Mouse (Mus musculus) thymus, postnatal 10 days (tissue): Measurements from ENCODE around the gene Tdrkh.

Experiments
- DNase-seq, 2 experiments: peaks; one replicate each; pipeline ENCODE4 v3.0.0; 2021; ENCODE audit warnings: low spot score in 2 of 2

Gene Tdrkh

DNA sequence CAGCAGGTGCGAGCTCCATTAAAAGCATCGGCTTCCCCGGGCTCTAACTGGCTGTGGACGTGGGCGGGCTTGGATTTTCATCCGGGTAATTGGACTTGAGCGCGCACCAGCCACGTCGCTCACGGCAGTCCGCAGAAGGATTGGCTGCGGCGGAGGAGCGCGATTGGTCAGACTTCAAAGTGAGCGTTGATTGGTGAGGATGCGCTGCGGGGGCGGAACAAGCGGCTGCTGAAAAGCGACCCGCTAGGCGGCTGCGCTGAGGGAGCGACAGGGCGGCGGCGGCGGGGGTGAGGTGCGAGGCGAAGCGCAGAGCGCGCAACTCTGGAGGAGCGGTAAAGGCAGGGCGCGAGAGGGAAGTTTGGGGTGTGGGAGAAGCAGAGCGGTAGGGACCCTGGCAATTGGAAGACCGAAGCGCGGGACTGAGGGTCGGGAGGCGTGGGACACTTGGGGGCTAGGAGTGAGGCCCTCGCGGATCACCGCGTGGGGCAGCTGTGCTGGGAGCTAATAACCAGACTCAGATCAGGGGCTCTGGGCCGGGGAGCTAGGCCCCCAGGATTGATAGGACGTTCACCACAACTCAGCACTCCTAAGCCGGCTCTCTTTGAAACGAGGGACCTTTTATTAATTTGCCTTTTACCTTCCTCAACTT is at the start of gene Tdrkh:
TSS of gene Tdrkh (plus strand) at position 243 of the 649 bp plus-strand sequence.
- DNase-seq: peak; percentile 95 to 98

DNA sequence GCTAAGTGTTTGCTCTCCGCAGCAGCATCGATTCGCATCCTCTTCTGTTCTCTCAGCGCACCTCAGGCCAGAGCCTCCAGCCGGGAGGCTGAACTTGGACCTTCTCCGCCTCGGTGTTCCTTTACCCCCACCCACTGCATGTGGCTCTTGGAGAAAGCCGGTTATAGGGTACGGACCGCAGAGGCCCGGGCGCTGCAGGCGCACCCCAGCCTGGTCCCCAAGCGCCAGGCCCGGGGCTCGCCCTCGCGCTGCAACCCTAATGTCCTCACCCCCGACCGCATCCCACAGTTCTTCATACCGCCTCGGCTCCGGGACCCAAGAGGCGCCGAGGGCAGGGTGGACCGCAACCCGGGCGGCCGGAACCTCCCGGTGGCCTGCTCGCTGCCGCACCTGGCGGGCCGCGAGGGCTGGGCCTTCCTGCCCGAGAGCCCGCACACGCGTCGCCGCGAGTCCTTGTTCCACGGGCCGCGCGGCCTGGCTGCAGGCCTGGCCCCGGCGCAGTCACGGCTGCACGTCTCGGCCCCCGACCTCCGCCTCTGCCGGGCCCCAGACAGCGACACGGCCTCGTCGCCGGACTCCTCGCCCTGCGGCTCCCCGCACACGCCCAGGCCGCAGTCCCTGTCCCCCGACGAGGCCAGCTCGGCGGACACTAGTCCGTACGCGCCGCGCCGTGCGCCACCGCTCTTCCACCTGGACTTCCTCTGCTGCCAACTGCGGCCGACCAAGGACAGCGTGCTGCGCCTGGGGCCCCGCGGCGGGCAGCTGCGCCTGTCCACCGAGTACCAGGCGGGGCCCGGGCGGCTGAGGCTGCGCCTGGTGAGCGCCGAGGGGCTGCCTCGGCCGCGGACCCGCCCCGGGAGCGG is 49.6 kb upstream of the Tdrkh start:
- no peak for DNase-seq

DNA sequence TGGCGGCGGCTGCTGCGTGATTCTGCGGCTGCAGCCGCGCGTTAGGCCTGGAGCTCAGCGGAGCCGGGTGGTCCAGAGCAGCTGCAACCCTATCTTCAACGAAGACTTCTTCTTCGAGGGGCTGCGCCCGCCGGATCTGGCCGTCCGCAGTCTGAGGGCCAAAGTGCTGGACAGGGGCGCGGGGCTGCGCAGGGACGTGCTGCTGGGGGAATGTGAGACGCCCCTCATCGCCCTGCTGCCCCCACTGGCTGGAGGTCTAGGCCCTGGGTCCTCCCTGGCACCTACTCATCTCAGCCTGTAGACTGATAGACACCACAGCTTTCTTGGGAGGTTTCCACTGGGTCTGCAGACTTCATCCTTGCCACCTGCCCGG is 48.9 kb upstream of the Tdrkh start:
- DNase-seq: no peak

DNA sequence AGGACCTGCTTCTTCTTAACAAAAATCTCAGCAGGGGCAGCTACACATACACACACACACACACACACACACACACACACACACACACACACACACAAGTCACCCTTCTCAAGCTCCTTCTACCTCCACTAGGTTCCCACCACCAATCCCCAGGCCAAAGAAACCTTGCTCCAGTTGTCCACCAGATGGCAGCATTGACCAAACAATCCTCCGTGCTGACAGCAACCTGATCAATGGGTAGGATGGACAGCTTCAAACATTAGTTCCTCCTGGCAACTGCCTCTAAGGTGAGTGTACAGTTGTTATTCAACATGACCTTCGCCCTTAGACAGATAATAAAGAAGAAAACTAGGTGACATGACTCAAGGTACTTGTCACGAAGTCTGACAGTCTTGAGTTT is 46.3 kb upstream of the Tdrkh start:
- peak; percentile 69 to 82 for DNase-seq

DNA sequence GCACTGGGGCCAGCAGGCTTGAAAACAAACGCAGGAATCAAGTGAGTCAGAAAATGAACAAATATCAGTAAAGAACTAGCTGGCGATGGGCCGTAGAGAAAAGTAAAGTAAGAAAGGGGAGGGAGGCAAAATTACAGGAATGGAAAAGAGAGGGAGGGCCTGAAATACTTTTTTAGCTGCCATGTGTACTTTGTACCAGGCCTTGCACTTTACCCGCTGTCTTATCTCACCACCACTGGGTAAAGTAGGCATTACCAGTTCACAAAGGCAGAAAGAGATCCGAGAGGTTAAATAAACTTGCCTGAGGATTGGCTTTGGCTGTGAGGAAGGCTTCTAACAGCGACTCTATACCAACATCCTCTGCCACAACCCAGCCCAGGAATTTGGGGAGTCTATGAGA is 45.6 kb upstream of the Tdrkh start:
- no peak for DNase-seq

DNA sequence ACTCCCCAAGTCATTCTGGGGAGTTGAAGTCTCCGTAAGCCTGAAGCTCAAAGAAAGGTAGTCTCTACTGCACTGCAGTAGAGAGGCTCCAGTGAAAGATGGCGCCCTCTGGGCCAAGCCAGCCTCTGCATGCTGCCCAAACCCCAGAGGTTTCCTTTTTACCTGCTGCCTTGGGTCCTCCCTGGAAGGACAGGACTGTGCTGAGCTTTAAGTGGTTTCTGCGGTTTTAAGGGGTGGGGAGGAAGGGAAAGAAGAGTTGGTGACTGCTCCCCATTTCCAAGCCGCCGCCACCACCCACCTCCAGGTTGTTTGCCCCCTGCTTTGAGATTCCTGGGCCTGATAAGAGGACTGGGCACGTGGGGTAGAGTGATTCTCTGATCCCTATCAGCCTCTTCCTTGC is 44.4 kb upstream of the Tdrkh start:
- peak in 1 of 2 experiments; percentile 31 for DNase-seq

DNA sequence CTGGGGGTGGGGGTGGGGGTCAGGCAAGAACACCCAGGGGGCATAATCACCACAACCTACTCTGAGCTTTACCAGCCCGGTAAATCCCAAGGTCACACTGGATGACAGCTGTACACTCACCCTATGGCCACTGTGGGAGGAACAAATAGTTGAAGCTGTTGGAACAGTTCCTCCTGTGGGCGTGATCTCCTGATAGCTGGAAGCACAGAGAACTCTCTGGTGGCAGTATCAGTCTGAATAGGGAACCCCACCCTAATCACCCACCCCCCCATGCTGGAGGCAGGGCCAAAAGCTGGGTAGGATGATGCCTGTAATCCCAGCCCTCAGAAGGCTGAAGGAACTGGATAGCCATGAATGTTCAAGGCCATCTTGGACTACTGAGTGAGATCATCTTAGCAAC is 43.4 kb upstream of the Tdrkh start:
- DNase-seq: no peak

DNA sequence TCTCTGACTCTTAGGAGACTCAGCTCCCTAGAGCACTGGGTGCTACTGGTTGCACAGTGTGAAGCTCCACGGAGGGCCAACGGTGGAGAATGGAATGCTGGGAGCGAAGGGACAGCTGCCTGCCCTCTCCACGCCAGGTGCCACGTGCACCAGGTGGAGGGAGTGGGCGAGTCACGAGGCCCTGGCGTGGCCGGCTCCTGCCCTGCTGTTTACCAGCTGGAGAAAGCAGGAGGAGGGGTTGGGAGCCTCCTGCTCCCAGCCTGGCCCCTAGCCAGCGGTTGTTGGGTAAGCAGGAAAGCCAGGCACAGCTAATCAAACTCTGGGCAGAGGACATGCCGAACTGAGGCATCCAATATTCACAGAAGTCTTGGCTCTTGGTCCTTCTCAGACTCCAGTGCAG is 41.4 kb upstream of the Tdrkh start:
- DNase-seq: no peak

DNA sequence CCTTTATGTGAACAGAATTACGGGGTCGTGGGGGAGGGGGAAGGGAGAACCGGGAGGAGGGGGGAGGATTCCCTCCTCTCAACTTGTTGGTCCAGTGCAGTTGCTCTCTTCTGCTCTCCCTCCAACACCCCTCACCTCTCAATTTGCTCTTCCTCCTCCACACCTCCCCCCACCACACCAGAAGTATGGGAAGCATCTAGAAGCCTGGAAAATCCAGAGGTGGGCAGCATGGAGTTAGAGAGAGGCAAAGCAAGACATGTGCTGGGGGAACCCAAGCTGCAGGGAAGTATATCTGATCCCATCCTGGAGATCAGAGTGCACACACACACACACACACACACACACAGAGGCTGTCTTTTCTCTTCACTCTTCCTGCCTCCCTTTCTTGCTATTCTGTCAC is 41.0 kb upstream of the Tdrkh start:
- DNase-seq: no peak

DNA sequence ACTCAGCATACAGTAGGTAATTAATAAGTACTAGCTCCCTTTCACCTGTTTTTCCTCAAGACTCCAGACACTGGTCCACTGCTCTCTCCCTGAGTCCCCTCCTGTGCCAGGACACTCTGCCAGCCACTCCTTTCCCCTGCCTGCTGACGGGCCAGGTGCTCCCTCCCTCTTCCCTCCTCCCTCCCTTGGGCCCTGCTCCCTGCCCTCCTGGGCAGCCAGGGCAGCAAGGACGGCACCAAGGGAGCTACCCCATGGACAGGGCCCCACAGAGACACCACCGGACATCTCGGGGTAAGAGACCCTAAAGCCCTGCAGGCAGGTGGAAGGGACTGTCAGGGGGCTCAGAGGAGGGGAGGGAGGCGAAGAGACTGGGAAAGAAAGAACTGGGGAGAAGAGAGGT is 40.4 kb upstream of the Tdrkh start, which contains the start of gene Rorc:
TSS of gene Rorc (plus strand) at position 154 of the 400 bp plus-strand sequence.
- DNase-seq: no peak

DNA sequence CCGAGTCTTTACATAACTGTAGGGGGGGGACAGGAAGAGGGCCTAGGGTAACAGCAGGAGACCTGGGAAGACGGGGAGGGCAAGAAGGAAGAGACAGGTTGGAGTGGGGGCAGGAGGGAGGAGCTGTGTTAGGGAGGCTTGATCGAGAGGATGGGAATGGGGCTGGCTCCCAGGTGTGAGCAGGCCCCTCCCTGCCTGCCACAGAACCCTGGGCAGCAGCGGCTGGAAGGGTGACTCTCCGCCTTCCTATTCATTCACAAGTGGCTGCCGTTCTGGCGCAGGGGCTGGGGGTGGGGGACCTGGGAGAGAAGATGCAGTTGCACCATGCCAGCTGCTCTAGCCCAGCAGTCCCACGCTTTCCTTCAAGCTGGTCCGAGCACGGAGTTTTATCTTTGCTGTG is 40.0 kb upstream of the Tdrkh start:
- DNase-seq: no peak

DNA sequence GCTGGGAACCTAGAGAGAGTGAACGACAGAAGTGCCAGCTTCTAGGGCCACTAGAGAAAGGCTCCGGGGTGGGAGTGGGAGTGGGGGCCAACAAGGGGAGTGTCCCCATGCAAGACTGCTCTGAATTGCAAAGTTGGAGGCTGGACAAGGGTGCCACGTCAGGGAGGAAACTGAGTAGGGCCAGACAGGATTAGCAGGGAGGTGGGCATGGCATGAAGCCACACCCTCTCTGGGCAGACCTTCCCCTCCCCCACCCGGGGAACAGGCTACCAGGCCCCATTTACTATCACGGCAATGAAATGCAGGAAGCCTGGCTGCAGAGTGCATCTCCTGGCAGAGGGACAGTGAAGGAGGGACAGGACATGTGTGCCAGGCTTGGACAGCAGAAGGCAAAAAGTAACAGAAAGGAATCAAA is 39.5 kb upstream of the Tdrkh start:
- peak; percentile 54 to 62 for DNase-seq

DNA sequence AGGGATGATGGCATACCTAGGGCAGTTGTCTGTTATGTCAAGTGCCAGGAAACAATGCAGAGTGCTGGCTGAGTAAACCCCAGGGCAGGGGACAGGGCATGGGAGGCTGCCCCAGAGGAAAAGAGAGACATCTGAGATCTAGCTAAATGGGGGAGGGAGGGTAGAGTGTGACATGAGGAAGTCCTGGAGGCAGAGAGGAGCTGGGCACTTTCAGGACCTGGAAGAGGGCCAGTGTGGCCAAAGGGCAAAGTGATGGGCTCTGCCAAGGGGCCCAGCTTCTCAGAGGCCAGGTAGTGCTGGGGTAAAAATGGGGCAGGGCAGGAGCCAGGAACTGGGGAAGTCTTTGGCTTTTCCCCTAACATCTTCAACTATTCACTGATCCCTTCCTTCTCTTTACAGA is 38.4 kb upstream of the Tdrkh start:
- peak in 1 of 2 experiments; percentile 22 for DNase-seq

DNA sequence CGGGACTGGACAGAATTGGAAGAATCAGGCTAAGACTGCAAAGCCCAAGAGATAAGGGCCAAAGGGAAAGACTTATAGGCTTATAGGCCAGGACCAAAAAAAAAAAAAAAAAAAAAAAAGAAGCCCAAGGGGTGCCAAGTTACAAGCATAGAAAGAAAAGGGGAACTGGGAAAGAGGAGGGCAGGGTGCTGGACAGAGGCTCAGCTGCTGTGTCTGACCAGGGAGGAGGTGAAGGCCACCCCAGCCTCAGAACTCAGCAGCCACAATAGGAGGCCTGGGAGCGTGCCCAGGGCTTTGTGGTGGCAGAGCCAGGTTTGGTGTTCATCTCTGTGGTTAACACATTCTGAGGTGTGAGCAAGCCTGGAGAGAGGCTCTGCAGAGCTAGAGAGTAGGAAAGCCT is 37.9 kb upstream of the Tdrkh start:
- DNase-seq: peak; percentile 28 to 35

DNA sequence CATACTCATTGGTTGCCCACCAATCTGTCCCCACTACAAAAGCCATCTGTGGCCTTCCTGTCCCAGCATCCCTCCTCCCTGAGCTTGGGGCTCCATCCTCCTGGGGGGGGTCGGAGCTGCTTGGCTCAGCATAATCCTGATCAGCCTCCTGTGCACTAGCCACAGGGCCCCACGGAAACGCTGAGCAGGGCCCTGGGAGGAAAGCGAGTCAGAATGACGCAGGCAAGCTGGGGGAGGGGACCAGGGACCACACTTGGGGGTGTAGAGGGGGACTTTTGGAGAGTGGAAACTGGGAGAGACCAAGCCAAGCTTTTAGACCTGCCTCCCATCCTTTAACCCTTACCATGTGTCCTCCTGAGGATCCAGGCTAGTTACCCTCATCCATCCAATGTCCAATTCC is 37.2 kb upstream of the Tdrkh start:
- DNase-seq: peak; percentile 77 to 78

DNA sequence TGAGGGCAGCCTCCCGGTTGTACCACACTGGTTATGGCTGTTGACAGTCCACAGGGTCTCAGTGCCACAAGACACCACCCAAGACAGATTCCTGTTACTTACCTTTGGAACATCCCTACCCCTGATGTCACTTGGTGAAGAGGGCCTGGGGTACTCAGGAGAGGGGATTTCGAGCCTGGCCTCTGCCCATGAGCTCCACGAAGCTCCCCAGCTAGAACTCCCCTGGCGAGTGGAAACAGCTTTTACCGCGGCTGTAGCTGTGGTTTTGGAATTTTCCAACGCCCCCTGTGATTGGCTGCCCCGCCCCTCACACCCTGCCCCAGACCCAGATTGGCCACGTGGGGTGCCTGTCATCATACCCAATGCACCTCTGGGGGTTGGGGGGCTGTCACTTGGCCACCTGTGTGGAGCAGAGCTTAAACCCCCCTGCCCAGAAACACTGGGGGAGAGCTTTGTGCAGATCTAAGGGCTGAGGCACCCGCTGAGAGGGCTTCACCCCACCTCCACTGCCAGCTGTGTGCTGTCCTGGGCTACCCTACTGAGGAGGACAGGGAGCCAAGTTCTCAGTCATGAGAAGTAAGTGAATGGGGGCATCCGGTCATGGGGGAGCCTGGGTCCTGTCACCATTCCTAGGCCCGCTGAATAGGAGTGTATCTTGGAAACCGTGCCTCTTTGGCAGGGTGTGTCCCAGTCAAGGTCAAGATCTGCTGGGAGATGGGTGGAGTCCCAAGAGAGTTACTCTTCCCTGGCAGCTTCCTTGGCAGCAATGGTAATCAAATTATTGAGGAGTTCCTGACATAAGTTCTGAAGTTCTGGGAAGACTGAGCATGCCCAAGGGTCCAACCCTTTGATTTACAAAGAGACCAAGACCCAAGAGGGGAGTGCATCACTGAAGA is 35.8 kb upstream of the Tdrkh start:
- DNase-seq: peak; percentile 97 to 98

DNA sequence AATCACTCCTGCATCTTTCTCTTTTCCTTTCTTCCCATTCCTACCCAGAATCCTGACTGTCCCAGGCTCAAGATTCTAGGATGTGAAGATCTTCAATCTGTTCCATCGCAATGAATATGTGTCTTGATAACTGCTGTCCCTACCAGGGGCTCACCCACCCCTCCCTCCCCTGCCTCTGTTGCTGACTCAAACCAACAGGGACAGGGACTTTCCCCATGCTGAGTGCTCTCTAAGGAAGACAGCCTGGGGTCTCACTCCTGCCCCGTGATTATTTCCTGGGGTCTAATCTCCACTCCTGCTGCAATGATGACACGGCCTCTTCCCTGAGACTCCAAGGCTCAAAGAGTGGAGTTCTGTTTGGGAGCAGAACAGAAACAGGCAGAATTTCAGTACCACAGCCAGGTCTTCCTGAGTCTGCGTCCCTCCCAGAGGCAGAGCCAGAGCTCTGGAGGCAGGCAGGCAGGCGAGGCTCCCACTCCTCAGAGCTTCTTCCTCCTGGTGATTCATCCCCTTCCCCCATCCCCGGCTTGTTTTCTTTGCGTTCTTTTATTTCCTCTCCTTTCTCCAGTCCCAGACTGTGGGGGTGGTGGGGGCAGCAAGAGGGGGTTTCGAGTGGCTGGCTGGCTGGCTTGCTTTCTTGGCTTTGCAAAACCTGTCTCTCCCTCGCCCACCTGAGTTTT is 33.1 kb upstream of the Tdrkh start:
- DNase-seq: peak in 1 of 2 experiments; percentile 26

DNA sequence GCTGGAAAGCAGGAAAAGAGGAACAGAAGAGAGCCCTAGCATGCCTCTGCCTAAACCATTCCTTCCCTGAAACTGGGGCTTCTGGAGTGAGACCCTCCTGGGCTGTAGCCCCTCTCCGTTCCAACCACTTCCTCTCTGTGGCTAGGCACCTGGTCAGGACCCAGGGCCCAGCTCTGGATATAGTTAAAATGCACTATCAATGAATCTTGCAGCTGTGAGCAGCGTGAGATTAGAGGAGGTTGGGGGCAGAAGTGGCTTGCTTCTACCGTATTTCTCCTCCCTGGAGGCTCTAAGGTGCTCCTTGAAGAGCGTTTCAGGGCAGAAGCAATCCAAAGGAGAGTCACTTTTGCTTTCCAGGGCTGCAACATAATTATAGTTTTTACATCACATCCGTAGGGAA is 30.8 kb upstream of the Tdrkh start:
- DNase-seq: peak; percentile 69 to 73

DNA sequence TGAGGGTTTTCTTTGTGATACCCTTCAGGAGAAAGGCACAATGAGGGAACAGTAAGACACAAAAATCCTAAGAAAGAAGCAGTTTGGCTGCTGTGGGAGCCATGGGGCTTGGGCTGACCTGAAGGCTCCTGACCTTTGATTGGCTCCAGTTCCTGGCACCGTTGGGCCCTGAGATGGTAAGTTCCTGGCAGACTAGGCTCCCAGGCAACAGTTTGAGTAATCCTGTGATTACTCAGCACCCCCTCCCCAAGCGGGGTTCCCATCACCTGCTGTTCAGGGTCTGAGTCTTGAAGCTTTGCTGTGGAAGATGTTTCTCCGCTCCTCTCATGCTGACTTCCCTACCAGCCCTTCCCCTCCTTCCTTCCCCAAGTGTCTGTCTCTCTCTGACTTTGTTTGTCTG is 29.6 kb upstream of the Tdrkh start:
- DNase-seq: peak; percentile 40 to 43

DNA sequence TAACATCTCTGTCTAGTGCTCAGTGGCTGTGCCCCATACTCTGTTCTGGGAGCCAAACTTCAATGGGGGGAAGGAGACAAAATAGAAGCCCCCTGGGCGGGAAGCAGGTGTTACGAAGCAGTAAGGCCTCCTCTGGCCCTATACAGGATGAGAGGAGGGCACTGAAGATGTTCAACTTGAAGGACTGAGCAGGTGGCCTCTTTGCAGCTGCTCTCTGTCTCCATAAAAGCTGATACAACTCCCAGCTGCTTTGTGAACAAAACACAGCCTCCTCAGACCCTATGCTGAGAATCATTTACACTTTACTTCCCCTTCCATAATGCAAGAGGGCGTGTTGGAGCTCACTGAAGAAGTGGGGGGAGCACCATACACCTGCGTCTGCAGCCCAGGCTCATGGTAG is 26.4 kb upstream of the Tdrkh start:
- peak; percentile 75 to 84 for DNase-seq

DNA sequence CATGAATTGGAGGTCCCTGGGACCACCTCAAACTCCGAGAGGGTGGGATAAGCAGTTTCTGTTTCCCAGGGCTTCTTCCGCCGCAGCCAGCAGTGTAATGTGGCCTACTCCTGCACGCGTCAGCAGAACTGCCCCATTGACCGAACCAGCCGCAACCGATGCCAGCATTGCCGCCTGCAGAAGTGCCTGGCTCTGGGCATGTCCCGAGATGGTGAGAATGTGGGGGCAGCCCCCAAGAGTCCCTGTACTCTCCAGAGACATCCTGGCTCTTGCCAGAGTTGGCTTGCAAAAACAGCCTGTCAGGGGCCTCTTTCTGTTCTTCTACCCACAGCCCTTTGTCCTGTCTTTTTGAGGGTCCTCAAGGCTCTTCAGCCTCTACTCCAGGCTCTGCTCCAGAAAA is 25.7 kb upstream of the Tdrkh start:
- DNase-seq: peak; percentile 23 to 40

DNA sequence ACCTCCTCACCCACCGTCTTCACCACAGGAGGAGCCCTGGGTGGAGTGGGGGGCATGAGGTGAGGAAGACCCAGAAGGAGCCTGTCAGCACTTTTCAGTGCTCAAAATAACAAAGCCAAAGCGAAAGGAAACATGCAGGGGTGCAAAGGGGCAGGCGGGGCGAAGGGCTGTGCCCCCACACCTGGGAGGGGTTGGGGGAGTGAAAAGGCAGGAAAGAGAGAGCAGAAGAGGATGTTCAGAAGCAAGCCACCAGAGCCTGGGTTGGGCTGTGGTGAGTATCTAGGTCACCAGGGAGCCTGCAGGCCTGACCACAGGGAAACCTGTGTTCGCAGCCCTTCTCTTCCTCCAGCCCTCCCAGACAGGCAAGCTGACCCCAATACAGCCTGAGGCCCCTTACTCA is 25.0 kb upstream of the Tdrkh start:
- peak; percentile 86 to 91 for DNase-seq
